Mouse (Mus musculus) bone marrow macrophage, adult 2 months (primary cell): ENCODE measurements at regions not wholly inside any gene's neighbourhood (a gene's known extent, or its start where the extent isn't known, plus 50 kb on each side); places are given as distances from the start of the nearest gene placed in this dataset.

Experiments
- CTCF ChIP-seq: IDR thresholded peaks from 2 replicates; pipeline ENCODE4 v1.5.1; 2012; ENCODE audit warnings: low read depth, mild to moderate bottlenecking, low read length, moderate library complexity
- POLR2A ChIP-seq: IDR thresholded peaks from 2 replicates; pipeline ENCODE4 v1.6.1; 2012; ENCODE audit warnings: mild to moderate bottlenecking, low read depth, low read length, borderline replicate concordance

DNA sequence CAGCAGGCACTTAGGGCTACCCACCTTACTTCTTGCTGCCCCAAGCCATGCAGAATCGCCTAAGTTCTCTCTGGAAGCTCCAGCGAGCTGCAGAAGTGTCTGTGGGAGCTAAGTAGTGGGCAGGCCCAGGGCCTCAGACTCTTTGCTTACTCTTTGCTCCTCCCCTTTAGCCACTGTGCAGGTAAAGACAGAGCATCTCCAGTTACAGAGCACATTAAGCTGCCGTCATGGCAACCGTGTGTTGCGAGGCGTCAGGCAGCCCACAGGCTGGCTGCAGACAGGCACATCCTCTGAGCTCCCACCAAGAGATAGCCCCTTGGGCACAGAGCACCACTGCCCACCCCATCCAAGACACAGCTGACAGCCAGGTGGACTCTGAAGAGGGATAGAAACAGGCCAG is 85.1 kb upstream of the Nkx1-1 start:
- no peak for TF ChIP-seq CTCF
- TF ChIP-seq POLR2A, result no peak
